Mouse (Mus musculus): ENCODE data around the gene Mcoln2. TPM values are rescaled to one million over a fixed set of nuclear protein-coding genes. Genes with fewer than 3 reads are reported as not detected.
"Not testable (repeated sequence)": the region's sequence is repeated elsewhere in the genome, so short reads cannot be mapped to it uniquely, and the experiment has no call there.

Gene Mcoln2
- total RNA-seq, 2 experiments from 2014 or later = 0.09 to 0.99 TPM

DNA sequence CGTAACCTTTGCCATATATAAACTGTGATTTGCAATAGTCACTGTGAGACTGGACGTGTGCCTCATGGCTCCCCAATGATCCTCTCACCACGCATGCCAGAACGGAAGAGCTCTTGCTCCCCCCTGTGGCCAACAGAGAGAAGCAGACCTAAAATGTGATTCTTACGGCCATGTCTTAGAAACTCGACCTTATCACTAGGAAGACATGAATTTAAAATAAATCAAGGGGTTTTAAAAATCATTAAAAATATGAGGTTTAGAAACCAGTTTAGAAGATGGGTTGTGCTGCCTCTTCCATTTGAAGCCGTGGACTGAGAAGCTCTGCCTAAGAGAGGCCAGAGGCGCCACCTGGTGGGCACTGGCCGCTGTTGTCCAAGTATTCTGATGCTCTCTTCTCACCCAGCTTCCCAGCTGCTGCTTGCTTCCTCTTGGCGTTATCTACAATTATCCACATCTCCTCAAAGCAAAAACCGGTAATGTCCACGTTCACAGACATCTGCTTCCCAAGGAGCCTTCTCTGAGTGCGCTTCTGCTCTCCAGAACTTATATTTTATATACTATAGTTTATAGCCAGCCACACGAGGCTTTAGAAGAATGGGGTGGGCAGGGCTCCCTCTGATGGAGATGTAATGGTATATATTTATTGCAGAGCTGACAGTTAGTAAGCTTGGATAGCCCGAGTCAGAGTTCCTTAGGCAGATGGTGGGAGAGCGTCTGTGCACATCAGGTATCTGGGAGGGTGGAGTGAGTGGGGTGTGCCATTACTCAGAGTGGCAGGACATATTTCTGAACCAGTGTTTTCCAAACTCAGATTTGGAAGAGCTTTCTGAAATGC lies 28.3 kb downstream of the Mcoln2 start:
- ATAC-seq (replicated peaks; ENCODE audit: low FRiP score, low TSS enrichment, poor library complexity, severe bottlenecking) = peak; percentile 83

DNA sequence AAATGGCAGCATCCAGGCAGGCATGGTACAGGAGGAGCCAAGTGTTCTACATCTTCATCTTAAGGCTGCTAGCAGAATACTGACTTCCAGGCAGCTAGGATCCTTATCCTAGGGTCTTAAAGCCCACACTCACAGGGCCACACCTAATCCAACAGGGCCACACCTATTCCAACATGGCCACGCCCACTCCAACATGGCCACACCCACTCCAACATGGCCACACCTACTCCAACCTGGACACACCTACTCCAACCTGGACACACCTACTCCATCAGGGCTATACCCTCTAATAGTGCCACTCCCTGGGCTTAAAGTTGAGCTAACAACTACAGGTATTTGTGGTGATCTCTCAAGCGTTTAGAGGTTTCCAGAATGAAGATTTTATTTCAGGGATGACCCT lies 30.7 kb downstream of the Mcoln2 start:
- no peak for ATAC-seq (replicated peaks; ENCODE audit: low FRiP score, low TSS enrichment, poor library complexity, severe bottlenecking)

DNA sequence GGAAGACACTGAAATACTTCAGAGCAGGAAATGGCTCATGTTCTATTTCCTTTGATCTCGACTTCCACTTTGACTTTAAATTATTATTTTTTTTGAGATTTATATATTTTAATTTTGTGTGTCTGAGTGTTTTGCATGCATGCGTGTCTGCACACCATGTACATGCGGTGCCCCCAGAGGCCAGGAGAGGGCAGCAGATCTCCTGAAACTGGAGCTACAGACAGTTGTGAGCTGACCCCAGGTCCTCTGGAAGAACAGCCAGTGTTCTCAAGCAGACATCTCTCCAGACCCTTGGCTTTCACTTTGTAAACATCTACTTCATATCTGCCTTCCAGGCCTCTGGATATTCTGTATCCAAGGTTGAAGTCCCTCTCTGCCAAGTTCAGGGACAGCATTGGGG lies 31.4 kb downstream of the Mcoln2 start:
- ATAC-seq (replicated peaks; ENCODE audit: low FRiP score, low TSS enrichment, poor library complexity, severe bottlenecking) = peak; percentile 48; the same call in 1 of the 2 replicates

DNA sequence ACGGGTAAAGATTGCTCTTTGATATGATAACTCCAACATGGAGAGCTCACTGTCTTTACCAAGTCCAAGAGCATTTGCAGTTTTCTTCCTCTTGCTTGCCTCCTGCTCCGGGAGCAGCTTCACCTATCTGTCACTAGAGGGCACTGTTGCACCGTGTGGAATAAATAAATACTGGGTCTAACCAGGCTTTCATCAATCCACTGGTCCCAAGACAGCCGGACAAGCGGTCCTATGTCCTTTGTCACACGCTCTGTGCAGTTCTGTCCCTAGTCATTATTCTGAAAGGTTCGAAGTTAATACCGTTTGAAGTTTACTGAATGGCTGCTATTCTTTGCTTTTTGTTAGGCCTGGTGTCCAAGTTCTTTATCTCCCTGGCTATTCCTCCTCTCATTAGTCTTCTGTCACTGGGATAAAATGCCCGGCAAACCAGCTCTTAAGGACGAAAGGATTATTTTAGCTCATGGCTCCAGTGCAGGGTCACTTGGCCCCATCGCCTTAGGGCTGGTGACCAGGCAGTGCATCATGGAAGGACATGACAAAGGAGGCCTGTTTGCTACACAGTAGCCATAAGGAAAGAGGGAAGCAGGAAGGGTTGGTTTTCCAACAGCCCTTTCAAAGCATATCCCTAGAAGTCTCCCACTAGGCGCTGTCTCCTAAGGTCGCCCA lies 35.5 kb downstream of the Mcoln2 start:
- peak; percentile 72 for ATAC-seq (replicated peaks; ENCODE audit: low FRiP score, low TSS enrichment, poor library complexity, severe bottlenecking)

DNA sequence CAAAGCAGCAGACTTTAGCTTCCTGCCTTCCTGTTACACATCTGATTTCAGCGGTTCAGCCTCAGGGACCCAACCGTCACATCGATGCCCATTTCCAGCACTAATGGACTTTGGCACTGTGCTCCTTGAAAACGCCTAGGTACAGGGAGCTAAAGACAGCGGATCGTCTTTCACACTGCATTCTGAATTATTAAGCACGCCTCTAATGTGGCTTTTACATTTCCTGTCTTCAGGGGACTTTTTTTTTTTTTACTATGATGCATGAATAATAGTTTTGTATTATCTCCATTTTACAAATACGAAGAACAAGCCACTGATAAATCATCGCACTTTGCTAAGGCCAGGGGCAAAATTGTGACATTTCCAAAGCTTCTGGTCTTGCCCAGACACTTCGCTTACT lies 36.4 kb downstream of the Mcoln2 start:
- no peak for ATAC-seq (replicated peaks; ENCODE audit: low FRiP score, low TSS enrichment, poor library complexity, severe bottlenecking)

DNA sequence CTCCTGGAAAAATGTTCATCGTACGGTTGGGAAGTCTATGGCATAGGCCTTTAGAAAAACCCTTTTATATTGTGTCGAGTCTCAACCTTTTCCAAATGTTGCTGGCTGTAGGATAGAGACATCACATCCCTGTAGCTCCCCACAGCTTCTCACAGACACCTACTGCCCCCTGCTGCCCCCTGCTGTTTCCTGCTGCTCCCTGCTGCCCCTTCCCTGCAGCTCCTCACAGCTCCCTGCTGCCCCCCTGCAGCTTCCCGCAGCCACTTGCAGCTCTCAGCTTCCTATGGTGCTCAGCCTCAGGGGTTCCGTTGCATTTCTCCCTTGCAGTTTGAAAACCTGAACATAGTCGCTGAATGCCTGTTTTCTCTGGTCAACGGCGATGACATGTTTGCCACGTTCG lies 40.3 kb downstream of the Mcoln2 start:
- ATAC-seq (replicated peaks; ENCODE audit: low FRiP score, low TSS enrichment, poor library complexity, severe bottlenecking) = peak; percentile 43

DNA sequence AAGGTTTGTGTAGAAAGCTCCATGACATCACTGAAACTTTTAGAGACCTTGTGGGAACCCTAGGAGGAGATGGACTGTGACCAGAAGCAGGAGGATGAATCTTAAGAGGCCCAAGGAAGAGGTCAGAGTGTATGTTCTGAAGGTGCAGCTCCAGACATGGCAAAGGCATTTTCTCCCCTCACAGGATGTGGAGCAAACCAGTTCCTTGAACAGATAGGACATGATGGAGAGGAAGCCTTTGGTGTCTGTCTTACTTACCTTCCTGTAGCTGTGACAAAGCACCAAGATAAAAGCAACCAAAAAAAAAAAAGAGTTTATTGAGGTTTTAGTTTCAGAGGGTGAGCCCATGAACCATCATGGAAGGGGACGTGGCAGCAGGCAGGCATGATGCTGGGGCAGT lies 42.9 kb downstream of the Mcoln2 start:
- ATAC-seq (replicated peaks; ENCODE audit: low FRiP score, low TSS enrichment, poor library complexity, severe bottlenecking) = no peak

DNA sequence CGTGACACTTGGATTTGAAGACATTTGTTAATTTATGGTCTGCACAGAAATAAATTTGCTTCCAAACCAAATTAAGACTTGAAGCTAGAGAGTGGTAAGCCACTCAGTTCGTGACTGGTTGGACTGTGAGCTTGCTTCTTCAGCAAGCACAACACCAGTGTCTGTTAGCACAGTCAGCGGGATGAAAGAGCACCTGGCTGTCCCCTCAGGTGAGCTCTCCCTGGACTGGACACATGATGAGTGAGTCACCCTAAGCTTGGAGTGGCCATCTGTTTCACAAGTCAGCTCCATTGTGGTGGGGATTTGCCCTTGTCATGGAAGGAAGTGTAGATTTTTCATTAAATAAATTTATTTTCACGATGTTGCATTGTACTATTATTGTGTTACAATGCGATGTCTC lies 45.5 kb downstream of the Mcoln2 start:
- no peak for ATAC-seq (replicated peaks; ENCODE audit: low FRiP score, low TSS enrichment, poor library complexity, severe bottlenecking)

DNA sequence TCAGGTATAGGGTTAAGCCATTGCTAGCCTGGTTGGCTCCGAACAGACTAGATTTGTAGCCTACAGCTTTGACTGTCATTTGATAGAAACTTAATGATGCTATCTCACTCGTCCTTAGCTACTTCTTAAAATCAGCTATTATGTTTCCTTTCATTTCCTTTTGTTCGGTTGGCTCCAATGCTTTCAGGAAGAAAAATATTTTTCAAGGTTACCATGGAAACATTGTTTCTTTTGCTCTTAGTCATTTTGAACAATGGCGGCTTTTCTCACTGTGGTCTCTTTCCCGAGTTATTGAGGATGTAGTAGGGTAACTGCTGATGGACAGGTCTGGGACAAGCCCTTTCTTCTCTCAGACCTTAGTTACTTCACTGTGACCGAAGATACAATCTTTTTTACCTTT lies 46.7 kb downstream of the Mcoln2 start:
- no peak for ATAC-seq (replicated peaks; ENCODE audit: low FRiP score, low TSS enrichment, poor library complexity, severe bottlenecking)

DNA sequence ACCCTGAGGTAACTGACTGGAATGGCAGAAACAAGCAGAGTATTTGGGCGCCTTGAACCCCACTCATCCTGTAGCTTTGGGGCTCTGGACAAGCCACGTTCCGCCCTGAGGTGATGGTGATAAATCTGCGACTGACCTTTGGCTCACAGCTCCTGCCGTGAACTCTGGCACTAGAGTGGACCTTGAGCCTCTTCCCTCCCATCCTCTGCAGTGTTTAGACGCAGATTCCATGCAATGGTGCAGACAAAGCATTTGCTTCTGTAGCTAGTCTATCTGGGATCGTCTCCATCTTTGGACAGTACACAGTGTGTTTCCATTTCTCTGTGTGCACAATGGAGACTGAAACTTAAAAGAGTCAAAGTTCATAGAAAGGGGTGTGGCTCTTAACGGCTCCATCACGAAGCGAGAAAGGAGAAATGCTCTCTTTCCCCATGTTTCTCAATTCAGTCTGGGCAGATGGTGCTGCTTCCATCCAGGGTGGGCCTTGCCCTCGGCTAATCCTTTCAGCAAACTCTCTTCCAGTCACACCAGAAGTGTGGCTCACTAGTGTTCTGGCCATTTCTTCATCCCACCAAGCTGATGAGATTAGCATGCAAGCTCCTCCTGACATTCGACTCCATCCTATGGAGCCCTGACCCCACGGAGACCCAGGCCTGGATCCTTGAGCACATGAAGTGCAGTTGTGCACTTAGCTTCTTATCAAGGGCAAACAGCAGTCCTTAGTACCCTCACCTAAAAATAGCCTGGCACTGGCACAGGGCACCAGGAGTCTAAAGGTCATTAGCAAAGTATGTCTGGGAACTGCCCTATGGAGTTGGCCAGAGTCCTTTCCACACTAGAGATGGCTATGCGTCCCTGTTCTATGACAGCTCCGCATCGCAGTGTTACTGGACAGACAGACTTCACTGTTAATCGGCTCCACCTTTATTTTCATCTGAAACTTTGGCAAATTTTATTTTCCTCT lies 47.4 kb downstream of the Mcoln2 start:
- ATAC-seq (replicated peaks; ENCODE audit: low FRiP score, low TSS enrichment, poor library complexity, severe bottlenecking) = no peak

DNA sequence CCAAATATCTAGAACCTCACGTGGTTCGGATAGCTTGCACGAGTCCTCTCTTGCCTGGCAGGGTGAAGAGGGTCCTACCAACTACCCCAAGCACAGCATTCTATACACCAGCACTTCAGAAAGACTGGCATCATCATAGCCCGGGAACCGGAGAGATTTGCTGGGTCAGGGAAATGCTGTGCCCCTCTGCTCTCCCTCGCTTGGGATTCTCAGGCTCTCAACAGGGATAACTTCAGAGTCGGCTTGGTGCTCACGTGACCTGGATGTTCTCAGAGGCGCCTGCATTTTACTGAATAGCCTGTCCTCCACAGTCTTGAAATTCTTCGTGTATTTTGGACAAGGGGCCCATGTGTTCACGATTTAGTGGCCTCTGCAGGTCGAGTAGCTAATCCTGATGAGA lies 48.2 kb downstream of the Mcoln2 start:
- ATAC-seq (replicated peaks; ENCODE audit: low FRiP score, low TSS enrichment, poor library complexity, severe bottlenecking) = no peak

DNA sequence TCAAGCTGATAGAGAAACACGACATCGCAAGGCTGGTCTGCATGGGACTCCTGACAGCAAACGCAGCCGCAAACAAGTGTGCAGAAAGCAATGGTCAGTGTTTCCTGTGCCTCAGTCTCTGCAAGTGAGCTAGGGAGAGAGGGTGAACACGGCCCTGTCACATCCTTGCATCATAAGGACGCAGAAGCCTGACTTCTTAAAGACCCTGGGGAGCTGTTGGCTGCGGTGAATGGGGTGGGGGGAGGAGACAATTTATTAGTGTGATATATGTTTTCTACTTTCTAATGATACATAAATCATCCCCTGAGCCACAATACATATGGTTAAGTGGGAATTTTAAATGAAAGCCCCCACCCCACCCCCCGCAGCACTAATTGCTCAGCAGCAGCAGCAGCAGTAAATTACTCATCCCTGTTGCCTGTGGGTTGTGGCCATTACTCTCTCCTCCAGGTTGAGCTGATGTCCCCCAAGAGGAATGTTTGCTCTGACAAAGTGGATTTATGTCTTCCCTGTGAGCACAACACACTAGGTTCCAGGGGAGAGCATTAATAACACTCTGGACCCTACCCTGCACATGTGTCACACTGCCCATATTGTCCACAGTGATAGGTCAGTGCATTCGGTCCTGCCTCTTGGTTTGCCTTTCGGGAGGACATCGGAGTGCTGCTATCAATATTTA lies 49.3 kb downstream of the Mcoln2 start:
- no peak for ATAC-seq (replicated peaks; ENCODE audit: low FRiP score, low TSS enrichment, poor library complexity, severe bottlenecking)

DNA sequence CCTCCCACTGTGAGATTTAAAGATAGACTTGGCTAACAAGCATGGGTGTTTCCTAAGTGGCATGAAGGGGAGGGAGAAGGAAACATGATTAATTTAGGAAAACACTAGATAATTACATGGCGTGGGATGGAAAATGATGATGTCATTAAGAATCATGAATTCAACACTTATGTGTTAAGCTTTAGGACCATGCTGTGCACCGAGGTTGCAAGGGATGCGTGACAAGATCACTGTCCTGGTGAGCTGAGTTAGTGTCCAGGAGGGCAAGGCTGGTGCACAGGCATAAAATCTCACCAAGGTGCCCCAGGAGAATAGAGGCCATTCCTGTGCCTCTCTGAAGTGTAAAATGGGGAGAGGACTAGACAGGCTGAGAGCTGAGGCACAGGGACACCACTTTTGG lies 49.9 kb downstream of the Mcoln2 start:
- ATAC-seq (replicated peaks; ENCODE audit: low FRiP score, low TSS enrichment, poor library complexity, severe bottlenecking) = no peak

DNA sequence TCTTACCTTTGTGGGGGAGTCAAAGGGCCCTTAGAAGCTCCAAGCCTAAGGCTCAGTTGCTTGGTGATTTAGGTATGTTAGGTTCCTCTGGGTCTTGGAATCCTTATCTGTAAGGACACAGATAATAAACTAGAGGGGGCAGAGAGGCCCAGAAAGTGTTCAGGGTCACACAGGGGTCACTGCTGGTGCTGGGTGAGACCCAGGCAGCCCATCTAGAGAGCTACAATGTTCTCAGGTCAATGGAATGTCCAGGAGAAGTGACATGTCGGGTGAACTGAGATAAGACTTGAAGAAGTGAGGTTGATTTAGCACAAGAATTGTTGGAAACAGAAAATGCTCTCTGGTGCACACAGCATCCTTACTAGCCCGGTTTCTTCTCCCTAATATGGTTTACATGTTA lies 54.7 kb downstream of the Mcoln2 start:
- ATAC-seq (replicated peaks; ENCODE audit: low FRiP score, low TSS enrichment, poor library complexity, severe bottlenecking) = no peak

DNA sequence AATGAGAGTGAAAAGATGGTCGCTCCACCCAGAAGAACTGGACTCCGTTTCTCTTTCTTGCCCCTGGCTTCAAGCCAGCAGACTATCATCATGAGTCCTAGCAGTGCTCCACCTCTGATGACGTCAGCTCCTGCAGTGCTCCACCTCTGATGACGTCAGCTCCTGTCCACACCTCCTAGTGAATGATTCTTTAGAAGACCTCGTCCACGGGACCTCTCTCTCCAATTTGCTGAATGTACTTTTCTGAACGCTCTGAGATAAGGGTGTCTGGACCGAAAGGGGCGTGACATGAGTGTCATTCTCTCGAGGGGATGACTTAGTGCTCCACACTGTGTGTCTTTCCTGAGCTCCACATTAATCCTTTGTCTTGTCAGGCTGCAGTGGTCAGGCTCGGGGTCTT lies 55.7 kb downstream of the Mcoln2 start:
- no peak for ATAC-seq (replicated peaks; ENCODE audit: low FRiP score, low TSS enrichment, poor library complexity, severe bottlenecking)

DNA sequence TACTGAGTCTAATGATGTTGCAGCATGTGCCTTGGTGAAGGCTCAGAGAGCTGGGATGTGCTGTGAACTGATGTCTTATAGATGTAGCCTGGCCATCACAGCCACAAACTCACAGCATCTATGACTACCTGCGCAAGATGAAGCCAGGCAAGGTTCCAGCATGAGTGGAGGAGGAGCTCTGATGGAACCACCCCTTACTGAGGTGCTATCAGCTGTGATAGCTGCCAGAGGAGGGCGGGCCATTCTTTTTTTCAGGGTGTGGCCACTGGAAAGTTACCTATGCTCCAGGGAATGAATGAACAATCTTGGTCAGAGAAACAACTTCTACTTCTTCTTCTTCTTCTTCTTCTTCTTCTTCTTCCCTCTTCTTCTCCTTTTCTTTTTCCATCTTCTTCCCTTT lies 57.0 kb downstream of the Mcoln2 start:
- ATAC-seq (replicated peaks; ENCODE audit: low FRiP score, low TSS enrichment, poor library complexity, severe bottlenecking) = no peak

DNA sequence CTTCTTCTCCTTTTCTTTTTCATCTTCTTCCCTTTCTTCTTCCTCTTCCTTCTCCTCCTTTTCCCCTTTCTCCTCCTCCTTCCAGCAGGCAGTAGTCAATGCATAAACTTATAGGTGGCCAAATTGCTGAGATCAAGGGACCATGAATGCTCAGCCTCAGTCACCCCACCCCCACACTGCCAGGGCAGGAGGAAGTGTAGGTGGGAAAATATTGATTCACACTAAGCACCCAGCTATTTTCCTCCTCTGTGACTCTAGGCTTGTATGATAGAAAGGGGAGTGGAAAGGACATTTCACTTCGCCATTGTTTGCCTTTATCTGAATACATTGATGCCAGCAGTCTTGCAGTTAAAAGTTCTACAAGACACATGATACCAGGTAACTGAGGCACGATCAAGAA lies 57.8 kb downstream of the Mcoln2 start:
- no peak for ATAC-seq (replicated peaks; ENCODE audit: low FRiP score, low TSS enrichment, poor library complexity, severe bottlenecking)

DNA sequence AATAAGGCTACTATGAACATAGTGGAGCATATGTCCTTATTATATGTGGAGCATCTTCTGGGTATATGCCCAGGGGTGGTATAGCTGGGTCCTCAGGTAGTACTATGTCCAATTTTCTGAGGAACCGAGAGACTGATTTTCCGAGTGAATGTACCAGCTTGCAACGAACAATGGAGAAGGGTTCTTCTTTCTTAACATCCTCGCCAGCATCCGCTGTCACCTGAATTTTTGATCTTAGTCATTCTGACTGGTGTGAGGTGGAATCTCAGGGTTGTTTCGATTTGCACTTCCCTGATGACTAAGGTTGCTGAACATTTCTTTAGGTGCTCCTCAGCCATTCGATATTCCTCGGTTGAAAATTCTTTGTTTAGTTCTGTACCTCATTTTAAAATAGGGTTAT lies 60.1 kb downstream of the Mcoln2 start:
- ATAC-seq (replicated peaks; ENCODE audit: low FRiP score, low TSS enrichment, poor library complexity, severe bottlenecking) = not testable (repeated sequence)

DNA sequence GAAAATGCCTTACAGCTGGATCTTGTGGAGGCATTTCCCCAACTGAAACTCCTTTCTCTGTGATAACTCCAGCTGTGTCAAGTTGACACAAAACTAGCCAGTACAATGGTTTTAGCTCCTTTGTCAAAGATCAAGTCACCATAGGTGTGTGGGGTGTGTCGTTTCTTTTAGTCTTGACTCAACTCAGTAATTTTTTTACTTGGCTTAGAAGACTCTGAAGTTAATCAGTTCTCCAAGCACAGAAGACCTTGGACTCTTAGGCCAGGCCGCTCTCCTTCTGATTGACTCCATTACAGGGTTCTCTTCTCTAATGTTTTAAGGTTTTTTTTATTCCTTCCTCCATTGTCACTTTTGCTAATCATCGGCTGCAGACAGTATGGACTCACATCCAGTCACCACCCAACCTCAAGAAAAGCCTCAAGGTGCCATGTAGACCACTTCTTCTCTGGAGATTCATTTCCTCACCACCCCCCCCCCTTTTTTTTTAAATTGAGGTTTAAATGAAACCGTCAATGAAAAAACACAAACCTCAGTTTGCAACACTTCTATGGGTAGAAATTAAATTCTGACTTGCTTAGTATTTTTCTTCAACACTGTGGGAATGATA lies 61.6 kb downstream of the Mcoln2 start:
- no peak for ATAC-seq (replicated peaks; ENCODE audit: low FRiP score, low TSS enrichment, poor library complexity, severe bottlenecking)

All from megakaryocyte-erythroid progenitor cell, adult 5-6 weeks (primary cell).